Mouse (Mus musculus) gastrocnemius, postnatal 4 days (tissue): Measurements from ENCODE around the gene Lrrc8d. TPM values are rescaled to one million over a fixed set of nuclear protein-coding genes. Genes with fewer than 3 reads are reported as not detected.

Experiments
- total RNA-seq, 2 experiments: library from RNA; stranded (reverse); gene quantifications; 2 replicates each; pipeline ENCODE4 v1.2.3; 2021

Lrrc8d gene
- total RNA-seq, 2 experiments from 2014 or later = 13.8 to 19.2 TPM

Other genes with a start within 250 kb of the Lrrc8d start
- 10 to 100 TPM; 20.8 to 21.4 TPM for gene Lrrc8c, start 180.6 kb upstream of the Lrrc8d start, total RNA-seq
- 10 to 100 TPM; 25.2 to 31.1 TPM for gene Zfp326, start 176.6 kb downstream of the Lrrc8d start, total RNA-seq